Mouse (Mus musculus) limb, embryonic 11.5 days (tissue): ENCODE measurements around the gene Pard3b. TPM values are rescaled to one million over a fixed set of nuclear protein-coding genes. Genes with fewer than 3 reads are reported as not detected.

Experiments
- ATAC-seq: fragments of 200-750 bp; cut with Nextera tagmentation; 2 replicates; pipeline ENCODE4 v1.8.0; 2017; ENCODE audit warnings: low read depth; ENCODE audit not compliant: insufficient number of reproducible peaks, low FRiP score, low TSS enrichment
- DNase-seq: peaks from one replicate; pipeline ENCODE4 v3.0.0-alpha.2; 2015; ENCODE audit warnings: low spot score
- H3K27ac ChIP-seq: fragments of 300-500 bp; sonication (generic); replicated peaks from 2 replicates; pipeline ENCODE4 v1.5.1; 2014; ENCODE audit warnings: low read depth, mild to moderate bottlenecking, low read length
- H3K27me3 ChIP-seq: fragments of 300-500 bp; sonication (generic); 2 replicates; pipeline ENCODE4 v1.6.1; 2014; ENCODE audit warnings: mild to moderate bottlenecking, low read length, mixed read lengths; ENCODE audit not compliant: control insufficient read depth, insufficient read depth
- H3K36me3 ChIP-seq: fragments of 300-500 bp; sonication (generic); 2 replicates; pipeline ENCODE4 v1.6.1; 2014; ENCODE audit warnings: mild to moderate bottlenecking, low read length, moderate library complexity, mixed read lengths; ENCODE audit not compliant: control insufficient read depth, insufficient read depth
- H3K4me1 ChIP-seq: fragments of 300-500 bp; sonication (generic); 2 replicates; pipeline ENCODE4 v1.6.1; 2014; ENCODE audit warnings: low read length, mixed read lengths; ENCODE audit not compliant: control insufficient read depth, insufficient read depth
- H3K4me2 ChIP-seq: fragments of 300-500 bp; sonication (generic); 2 replicates; pipeline ENCODE4 v1.6.1; 2014; ENCODE audit warnings: low read depth, mild to moderate bottlenecking, moderate library complexity; ENCODE audit not compliant: severe bottlenecking
- H3K4me3 ChIP-seq: fragments of 300-500 bp; sonication (generic); 2 replicates; pipeline ENCODE4 v1.5.1; 2014; ENCODE audit warnings: low read depth, low read length
- H3K9ac ChIP-seq: fragments of 300-500 bp; sonication (generic); 2 replicates; pipeline ENCODE4 v1.6.1; 2014; ENCODE audit warnings: mild to moderate bottlenecking, low read length
- H3K9me3 ChIP-seq: fragments of 300-500 bp; sonication (generic); 2 replicates; pipeline ENCODE4 v1.6.1; 2016; ENCODE audit warnings: low read length; ENCODE audit not compliant: control insufficient read depth
- WGBS: fragments of 180-500 bp; shearing (Covaris S2); extraction: QIAGEN DNeasy Blood & Tissue Kit; methylation state at CpG from one replicate; pipeline ENCODE4 v1.1.7; 2014; 5-methylcytosine and 5-hydroxymethylcytosine counted together
- polyA plus RNA-seq: library from polyadenylated mRNA; unstranded; fragments of >200 nt; fragmentation: Nextera tagmentation; extraction: Ambion mirVana; gene quantifications from 2 replicates; pipeline ENCODE4 v1.2.1, GENCODE M21; 2014

Gene Pard3b
- polyA plus RNA-seq, 1 experiment from 2014 or later: 9.3 TPM

DNA sequence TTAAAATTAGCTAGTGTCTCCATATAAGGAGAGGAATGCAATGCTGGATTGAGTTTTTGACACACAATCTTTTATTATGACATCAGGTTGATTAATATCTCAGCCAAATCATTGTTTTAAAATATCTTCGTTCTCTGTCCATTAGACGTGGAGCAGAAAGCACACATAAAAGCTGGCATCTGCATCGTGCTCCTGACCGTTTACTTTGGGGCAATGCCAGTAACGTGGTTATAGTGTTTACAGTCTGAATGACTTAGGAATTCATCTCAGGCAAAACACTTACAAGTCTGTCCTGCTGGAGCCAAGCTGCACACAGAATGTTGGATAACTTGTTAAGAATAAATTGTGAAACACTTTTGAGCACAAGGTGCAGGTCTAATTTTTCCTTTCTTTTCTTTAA, 141.3 kb downstream of the Pard3b start:
- Histone ChIP-seq H3K4me3 (no peak overlapping the region), H3K27ac (no peak overlapping the region), H3K4me1 (no peaks in the 10 kb centered on the region), H3K9me3 (no peaks in the 10 kb centered on the region), H3K4me2 (no peak overlapping the region), H3K36me3 (no peaks in the 10 kb centered on the region), H3K27me3 (no peaks in the 10 kb centered on the region), H3K9ac (no peak overlapping the region)
- DNase-seq: no peak
- 76% methylated on average over 5 of the region's 5 CpGs for WGBS
- no peak for ATAC-seq

DNA sequence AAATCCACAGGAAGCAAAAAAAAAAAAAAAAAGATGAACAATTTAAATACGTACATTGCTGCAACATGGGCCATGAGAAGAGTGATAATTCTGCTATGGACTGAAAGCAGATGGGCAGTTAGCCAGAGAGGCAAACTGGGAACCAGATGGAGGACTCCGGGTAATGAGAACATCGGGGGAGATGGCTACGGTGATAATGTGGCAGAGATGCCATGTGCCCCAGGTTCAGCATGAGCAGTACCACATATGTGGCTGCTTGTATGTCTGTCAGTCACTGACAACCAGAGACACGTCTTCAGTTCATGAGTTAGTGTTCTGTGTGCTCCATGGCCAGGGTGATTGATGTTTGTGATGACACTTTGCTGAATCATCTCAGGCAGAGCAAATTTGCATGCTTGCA, 157.7 kb downstream of the Pard3b start:
- DNase-seq (no peak), ATAC-seq (no peak)
- H3K36me3 ChIP-seq: no peaks in the 10 kb centered on the region
- 81% methylated on average over 5 of the region's 5 CpGs for WGBS
- no peak overlapping the region for H3K27ac ChIP-seq
- no peak overlapping the region for H3K4me2 ChIP-seq
- no peaks in the 10 kb centered on the region for H3K9me3 ChIP-seq
- H3K27me3 ChIP-seq: no peaks in the 10 kb centered on the region
- H3K4me3 ChIP-seq: no peak overlapping the region
- no peak overlapping the region for H3K9ac ChIP-seq
- no peaks in the 10 kb centered on the region for H3K4me1 ChIP-seq

DNA sequence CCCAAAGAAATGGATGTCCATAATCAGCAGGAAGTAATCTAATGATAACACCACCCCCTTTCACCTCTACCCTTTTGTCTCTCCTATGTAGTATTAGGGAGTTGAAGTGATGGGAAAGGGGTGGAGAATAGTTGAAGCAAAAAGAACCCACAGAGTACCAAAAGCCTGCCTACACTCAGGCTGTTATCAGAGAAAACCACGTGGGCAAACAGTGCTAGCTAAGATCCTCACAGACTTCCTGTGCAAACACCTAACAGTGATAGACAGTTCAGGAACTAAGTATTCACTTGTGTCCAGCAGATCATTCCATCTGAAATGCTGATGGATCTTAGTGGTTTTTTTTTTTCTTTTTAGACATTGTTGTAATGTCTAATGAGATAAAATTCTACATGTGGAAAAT, 181.6 kb downstream of the Pard3b start:
- H3K9me3 ChIP-seq: no peaks in the 10 kb centered on the region
- no peaks in the 10 kb centered on the region for H3K27me3 ChIP-seq
- H3K36me3 ChIP-seq: no peaks in the 10 kb centered on the region
- WGBS: 52% methylated on average over 1 of the region's 1 CpGs
- H3K27ac ChIP-seq: no peak overlapping the region
- no peaks in the 10 kb centered on the region for H3K4me1 ChIP-seq
- H3K4me2 ChIP-seq: no peak overlapping the region
- no peak overlapping the region for H3K9ac ChIP-seq
- DNase-seq: no peak
- no peak for ATAC-seq
- H3K4me3 ChIP-seq: no peak overlapping the region

DNA sequence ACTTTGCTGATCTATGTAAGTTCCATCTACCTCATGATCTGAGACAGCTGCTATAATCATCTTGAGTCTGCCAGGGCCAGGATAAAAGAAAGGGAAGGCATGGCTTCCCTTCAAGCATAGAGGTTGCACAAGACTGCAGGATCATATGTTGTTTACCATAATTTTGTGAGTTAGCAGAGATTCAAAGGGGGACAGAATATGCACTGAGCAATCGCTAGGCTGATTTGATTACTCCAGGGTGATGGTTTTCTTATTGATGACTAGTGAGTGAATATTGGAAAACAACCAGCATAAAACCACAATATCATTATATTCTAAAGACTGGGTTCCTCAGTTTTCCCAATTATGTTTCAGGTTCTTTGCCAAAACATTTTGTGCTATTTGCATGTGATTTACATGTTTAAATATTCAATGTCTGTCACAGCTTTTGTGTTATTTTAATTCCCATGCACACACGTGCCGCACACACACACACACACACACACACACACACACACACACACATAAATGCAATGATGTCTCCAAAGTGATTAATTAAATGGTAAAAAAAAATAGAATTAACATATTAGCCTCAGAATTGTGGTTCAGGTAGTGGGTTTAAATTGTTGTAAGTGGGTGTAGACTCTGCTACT, 187.1 kb downstream of the Pard3b start:
- Histone ChIP-seq H3K4me1 (no peaks in the 10 kb centered on the region), H3K36me3 (no peaks in the 10 kb centered on the region), H3K4me2 (no peak overlapping the region), H3K27ac (no peak overlapping the region), H3K9ac (no peak overlapping the region), H3K27me3 (no peaks in the 10 kb centered on the region), H3K9me3 (no peaks in the 10 kb centered on the region), H3K4me3 (no peak overlapping the region)
- 88% methylated on average over 3 of the region's 3 CpGs for WGBS
- no peak for ATAC-seq
- no peak for DNase-seq

DNA sequence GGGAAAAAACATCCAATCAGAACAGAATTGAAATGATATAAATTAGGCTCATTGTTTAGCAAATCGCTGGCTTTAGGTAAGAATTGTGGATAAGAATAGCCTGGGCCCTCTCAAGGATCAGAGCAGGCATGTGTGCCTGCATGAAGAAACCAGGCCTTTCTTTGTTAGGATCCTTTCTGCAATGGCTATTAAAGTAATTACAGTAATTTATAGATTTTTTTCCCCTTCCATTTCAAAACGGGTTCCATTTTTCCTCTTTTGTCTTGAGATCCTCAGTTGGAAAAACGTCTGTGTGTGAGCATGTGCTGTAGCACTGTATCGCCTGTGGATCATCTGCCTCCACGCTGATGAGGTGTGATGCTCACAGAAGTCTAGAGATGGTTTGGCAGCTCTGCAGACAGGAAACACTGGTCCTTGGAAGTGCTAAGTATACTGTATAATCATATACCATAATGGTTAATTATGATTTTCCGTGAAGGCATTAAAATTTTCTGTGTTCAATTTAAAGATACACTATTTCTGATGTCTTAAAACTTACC, 198.5 kb downstream of the Pard3b start:
- 79% methylated on average over 6 of the region's 6 CpGs for WGBS
- ATAC-seq (no peak), DNase-seq (no peak)
- no peaks in the 10 kb centered on the region for H3K9me3 ChIP-seq
- no peak overlapping the region for H3K9ac ChIP-seq
- no peaks in the 10 kb centered on the region for H3K36me3 ChIP-seq
- no peaks in the 10 kb centered on the region for H3K4me1 ChIP-seq
- no peaks in the 10 kb centered on the region for H3K27me3 ChIP-seq
- no peak overlapping the region for H3K27ac ChIP-seq
- no peak overlapping the region for H3K4me3 ChIP-seq
- H3K4me2 ChIP-seq: no peak overlapping the region

DNA sequence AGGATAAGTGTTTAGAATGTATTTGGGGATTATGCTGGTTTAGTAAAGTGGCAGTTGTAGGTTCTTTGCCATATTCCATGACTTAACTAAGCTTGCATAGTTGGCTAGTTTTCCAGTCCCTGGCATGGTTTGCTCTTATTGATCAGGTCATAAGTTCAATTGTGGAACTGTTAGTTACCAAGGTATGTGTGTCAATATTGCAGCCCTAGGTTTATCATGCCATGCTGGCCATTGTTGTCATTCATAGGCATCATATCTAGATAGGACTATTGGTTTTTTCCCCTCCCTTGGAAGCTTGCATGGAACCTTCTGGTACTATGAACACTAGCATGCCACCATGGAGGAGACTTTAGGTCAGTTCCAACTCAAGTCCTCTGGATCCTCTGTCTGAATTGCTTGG, 208.0 kb downstream of the Pard3b start:
- no peak overlapping the region for H3K4me3 ChIP-seq
- no peak overlapping the region for H3K27ac ChIP-seq
- ATAC-seq: no peak
- no peak for DNase-seq
- H3K9me3 ChIP-seq: no peaks in the 10 kb centered on the region
- no peak overlapping the region for H3K9ac ChIP-seq
- no peaks in the 10 kb centered on the region for H3K4me1 ChIP-seq
- H3K4me2 ChIP-seq: no peak overlapping the region
- H3K27me3 ChIP-seq: no peaks in the 10 kb centered on the region
- H3K36me3 ChIP-seq: no peaks in the 10 kb centered on the region

DNA sequence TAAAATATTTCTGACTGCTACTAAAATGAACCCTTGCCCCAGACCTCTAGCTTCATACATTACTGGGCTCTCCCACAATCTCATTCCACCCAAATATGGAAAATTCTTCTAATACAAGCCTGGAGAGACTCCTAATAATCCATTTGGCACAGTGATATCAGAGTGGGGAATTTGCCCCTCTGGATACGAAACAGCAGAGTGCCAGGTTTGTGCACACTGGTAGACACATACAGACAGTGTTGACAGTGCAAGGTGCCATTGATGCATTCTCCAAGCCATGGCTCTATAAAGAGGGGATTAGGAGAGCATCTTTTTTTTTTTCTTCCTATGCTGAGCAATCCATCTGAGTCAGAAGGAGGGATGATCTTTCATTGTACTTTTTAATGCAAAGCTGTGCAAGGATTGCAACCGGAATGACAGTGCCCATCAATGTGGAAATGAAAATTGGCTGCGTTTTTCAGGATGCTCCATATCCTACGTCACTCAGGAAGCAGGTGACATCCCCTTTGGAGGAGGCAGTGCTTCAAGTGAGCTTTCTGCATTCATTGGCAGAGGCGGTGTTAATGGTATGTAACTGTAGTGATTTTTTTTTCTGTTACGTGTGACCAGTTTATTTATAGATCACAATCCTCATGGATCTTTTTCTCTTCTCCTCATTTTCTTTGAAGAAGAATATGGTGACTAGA, 210.5 kb downstream of the Pard3b start:
- WGBS: 86% methylated on average over 6 of the region's 6 CpGs
- no peak for ATAC-seq
- H3K4me1 ChIP-seq: no peaks in the 10 kb centered on the region

DNA sequence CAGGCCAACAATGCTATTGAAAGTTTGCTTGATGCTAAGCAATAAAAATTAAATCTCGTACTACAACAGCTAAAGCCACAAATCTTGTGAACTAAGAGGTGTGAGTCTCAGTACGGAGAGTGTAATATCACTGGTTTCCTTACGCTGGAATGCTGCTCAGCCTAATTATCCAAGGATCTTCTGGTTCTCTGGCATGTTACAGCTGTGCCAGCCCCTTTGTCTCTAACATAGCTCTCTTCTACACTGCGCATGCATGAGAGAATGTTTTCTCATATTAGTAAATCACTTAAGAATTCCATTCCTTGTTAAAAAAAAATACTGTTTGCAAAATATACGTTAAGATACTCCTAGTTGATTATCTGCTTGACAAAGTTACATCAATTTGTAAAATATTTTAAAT, 211.8 kb downstream of the Pard3b start:
- DNase-seq (no peak), ATAC-seq (no peak)
- Histone ChIP-seq H3K4me1 (no peaks in the 10 kb centered on the region), H3K27me3 (no peaks in the 10 kb centered on the region), H3K36me3 (no peaks in the 10 kb centered on the region), H3K9me3 (no peaks in the 10 kb centered on the region), H3K9ac (no peak overlapping the region), H3K4me3 (no peak overlapping the region), H3K27ac (no peak overlapping the region), H3K4me2 (no peak overlapping the region)
- WGBS: 66% methylated on average over 5 of the region's 5 CpGs

More for the DNA sequence above, 210.5 kb downstream of the Pard3b start:
- Histone ChIP-seq H3K9me3 (no peaks in the 10 kb centered on the region), H3K27ac (no peak overlapping the region), H3K36me3 (no peaks in the 10 kb centered on the region), H3K9ac (no peak overlapping the region), H3K27me3 (no peaks in the 10 kb centered on the region), H3K4me2 (no peak overlapping the region), H3K4me3 (no peak overlapping the region)
- DNase-seq: no peak
